Mouse (Mus musculus) T-helper 17 cell (primary cell): ENCODE measurements at regions not wholly inside any gene's neighbourhood (a gene's known extent, or its start where the extent isn't known, plus 50 kb on each side); places are given as distances from the start of the nearest gene placed in this dataset.

ENCODE experiments used
- in situ Hi-C, 2 experiments: fragments of 300-600 bp; cut with MboI, MseI; formaldehyde crosslinking; loops; 1 replicate in 1 of 2; 2 replicates in 1 of 2; pipeline ENCODE4 v1.15.1; 2025; ENCODE audit warnings: high pct_unique_total_duplicates in 2 of 2

DNA sequence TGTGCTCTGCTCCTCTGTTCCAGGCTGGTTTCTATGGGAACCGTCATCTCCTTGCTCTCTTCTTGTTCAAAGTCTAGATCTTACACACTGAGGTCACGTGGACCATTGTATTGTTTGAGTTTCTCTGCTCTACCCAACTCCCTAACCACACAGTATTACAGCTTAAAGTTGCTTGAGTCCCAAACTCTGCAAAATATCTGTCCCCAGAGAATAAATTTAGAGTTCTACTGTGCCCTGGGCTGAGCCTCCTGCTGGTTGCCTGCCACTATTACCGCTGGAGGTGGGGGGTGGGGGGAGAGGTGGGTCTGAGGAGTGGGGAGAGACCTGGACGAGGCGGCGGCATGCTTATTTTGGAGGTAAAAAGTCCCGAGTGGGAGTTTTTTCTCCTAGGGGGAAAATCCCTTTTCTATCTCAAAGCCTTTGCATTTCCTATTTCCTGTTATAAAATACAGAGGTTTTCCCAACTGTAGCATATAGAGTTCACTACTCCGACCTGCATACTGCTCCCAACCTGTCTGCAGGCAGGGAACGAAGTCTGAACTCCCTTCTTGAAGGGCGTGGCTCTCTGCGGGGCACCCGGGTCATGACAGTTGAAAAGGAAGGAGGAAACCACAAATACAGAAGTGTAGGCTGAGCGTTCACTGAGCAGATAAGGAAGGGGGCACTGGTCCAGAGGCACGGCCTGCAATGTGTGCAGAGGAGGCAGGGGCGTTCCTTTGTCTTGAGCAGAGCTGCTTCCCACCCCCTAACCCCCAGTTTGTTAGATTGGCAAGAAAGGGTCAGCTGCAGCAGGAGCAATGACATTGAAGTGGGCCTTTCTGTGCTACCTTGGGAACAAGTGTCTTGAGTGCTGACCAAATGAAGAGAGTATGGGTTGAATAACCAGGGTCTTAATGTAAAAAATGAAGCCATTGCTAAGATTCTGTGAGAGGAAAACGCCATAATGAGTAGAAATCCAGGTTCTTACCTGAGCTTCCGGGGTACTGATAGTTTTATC is 188.7 kb downstream of the Akap7 start:
- in situ Hi-C loops, result no loop called here

DNA sequence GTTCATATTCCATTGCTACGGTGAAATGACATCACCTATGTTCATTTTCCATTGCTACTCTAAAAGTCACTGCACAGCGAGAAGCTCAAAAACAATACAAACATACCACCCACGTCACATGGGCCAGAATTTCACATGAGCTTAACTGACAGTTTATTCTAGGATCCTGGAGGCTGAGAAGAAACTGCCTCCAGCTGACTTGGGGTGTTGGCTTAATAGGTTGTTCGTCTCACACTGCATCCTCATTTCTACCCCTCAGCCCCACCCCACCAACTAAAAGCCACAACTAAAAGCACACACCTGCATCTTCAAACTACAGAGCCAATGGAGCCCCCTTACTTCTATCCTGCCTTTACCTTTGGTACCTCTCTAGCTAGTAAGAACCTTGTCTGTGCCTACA is 187.0 kb upstream of the Arg1 start:
- in situ Hi-C loops, result no loop called here

DNA sequence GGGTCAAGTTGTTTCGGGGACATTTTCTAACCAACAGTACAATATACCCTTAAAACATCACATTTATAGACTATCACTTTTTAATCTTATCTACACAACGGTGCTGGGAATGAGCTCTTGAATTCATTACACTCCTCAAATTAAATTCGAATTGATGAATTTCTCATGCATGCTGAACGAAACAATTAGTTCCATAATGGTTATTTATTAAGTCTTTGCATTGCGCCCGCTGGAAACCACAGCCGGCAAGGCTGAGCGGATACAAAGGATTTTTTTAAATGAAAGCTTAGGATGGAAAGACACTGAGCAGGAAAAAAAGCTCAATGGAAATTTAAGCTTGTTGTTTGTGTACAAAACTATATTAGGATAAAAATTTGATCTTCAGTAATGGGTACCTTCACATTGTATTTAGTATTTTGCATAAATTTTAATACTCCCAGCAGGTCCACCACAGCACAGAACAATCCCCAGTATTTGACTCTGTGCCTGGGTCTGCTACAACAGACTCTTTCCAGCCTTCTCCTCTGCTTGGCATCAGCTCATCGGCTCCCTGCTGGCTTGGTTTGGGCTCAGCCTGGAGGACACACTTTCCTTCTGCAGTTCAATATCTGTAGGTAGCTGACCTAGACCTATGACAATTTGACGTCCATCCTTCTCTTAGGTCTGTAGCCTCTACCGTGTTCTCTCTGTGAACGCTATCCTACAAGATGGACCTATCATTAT is 185.3 kb upstream of the Arg1 start:
- in situ Hi-C loops, result no loop called here

DNA sequence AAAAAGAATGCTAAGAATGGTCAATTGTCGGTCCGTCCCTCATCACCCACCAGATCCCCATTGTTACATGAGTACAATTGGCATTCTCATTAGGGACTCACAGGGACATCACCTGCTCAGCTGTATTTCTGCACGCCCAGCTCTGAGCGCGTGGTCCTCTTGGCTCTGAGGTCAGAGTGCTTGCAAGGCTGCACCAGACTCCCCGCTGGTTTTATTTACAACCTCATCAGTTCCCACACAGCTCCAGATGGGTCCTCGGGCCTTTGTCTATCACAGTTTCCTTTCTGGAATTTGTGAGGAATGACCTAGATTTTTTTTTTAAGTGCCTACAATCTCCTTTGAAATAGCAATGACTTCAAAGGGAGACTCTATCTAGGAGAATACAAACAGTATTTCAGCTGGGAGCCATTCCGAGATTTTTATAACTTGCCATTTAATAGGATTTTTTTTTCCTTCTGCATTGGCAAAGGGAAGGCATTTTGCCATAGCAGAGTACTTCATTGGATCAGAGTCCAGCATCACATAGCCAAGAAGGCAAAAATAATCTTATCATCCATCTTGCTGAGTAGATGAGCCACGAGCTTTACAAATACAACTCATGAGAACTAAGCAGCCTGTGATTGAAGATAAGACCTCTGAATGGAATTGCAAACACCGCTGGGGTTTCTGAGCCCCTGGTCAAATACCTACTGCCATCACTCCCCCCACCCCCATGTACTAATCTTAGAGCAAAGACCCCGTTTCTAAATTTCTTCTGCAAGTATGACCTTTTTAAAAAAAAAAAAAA is 184.5 kb upstream of the Arg1 start:
- in situ Hi-C loops, result no loop called here

DNA sequence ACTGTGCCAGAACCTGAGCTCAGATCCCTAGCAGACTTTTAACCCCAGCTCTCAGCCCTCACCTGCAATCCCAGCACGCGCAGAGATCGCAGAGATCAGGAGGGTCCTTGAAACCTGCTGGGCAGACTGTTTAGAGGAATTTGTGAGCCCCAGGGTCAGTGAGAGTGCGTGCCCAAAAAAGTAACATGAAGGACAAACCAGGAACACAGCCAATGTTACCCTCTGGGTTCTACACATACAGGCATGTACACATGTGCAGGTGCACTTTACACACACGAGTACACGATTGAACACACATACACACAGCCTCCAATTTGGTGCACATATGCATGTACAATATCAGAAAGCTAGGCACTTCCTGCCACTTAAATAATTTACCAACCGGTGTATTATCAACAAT is 183.9 kb upstream of the Arg1 start:
- in situ Hi-C loops, result no loop called here

DNA sequence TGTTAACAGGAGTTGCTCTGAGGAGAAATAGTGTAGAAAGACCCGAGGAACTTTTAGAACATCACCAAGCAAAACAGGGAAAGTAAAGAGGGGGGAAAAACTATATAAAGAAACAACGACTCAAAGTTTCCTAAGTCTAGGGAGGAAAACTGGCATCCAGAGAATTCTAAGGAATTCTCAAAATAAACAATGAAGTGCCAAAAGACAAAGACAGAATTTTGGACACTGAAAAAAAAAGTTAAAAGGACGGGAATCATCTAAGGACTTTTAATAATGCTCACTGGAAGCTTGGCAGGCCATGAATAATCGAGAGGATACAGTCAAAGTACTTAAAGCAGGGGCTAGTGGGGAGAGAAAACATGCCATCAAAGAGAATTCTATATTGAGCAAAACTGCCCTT is 170.8 kb upstream of the Arg1 start:
- in situ Hi-C loops, result no loop called here

DNA sequence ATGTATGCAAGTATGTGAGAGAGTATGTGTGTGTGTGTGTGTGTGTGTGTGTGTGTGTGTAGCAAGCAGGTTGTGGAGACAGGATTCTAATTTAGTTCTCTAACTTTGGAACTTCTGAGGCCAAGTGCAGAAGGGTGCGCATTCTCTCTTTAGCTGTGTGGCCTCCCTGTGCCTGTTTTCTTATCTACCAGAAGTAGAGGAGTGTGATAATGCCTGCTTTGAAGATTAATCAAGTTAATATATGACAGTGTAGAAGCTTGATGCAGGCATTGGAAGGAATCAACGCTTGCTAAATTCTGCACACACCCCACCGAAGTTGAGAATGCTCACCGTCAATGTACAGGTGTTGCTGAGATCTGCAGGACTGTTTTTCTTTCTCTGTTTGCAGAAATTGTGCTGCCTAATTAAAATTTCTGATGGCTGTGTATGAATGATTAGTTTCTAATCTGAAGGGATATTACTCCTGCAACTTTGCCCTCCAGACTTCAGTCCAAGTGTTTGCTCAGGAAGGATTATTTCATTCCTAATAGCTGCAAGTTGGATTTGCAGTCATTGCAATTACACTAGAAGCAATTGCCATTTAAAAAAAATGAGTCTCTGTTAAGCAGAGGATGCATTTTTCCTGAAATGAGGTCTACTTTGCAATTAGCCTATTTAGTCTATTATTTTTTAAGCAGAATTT is 162.6 kb upstream of the Arg1 start:
- in situ Hi-C loops, result no loop called here

DNA sequence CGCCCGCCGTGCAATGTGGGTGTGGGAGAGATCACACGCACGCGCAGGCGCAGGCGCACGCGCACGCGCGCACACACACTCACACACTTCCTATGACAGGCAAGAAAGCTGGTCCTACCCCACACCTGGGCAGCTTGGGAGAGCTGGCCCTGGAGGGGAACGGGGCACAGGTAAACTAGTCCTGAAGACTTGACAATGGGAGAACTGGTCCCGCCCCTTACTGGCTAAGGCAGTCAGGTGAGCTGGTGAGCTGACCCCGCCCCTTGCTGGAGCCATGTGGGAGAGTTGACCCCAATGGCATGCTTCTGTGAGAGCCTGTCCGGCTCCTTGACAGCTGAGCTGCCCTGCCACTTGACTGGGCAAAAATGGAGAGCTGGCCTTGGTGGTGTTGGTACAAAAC is 159.5 kb upstream of the Arg1 start:
- in situ Hi-C loops, result no loop called here

DNA sequence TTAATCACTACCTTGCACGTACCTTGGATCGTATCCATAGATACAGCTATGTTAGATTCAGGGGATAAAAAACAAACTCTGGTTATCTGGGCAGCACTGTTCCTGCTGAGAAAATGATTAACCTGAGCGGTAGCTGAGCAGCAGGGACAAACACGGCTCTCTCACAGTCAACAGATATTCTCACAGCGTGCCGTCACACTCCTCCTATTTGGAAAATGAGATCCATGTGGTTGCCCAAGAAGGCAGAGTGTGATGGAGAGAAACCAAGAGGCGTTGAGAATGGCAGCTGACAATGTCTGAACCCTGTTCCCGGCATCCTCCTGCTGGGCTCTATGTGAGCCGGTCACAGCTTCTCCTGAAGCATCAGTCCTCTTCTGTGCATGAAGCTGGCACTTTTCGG is 155.6 kb upstream of the Arg1 start:
- in situ Hi-C loops, result no loop called here

DNA sequence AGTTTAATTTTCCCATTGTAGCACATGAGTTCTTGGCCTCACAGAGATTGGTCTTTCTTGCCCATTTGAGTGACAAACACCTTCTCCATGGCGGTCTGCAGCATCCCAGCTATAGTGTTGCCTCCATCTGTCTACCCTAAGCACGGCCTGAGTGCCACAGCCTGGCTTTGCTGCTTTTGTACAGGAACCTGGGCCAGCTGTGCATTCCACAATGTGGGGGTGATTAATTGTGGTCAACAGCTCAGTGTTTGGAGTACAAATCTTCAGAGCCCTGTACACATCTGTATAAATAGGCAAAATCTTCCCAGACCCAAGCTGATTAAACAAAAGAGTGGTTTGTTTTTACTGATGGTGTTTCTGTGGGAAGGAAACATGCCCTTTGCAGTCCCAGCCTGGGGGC is 145.3 kb upstream of the Arg1 start:
- in situ Hi-C loops, result no loop called here

DNA sequence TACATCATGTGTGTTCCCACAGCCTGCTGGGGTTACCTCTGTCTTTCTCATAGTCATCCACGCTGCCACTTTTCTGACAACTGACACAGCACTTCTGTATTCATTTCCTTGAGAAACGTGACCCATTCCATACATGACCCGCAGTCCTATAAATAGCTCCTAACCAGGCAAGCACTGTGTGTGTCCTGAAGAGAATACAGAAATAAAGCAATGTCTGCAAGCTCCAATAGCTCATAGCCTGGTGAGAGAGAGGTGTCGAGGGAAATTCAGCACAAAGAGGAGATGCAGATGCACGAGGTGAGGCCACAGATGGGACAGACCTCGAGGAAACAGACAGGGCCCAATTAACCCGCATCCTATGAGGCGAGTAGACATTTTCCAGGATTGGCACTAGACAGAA is 141.0 kb upstream of the Arg1 start:
- in situ Hi-C loops, result no loop called here

DNA sequence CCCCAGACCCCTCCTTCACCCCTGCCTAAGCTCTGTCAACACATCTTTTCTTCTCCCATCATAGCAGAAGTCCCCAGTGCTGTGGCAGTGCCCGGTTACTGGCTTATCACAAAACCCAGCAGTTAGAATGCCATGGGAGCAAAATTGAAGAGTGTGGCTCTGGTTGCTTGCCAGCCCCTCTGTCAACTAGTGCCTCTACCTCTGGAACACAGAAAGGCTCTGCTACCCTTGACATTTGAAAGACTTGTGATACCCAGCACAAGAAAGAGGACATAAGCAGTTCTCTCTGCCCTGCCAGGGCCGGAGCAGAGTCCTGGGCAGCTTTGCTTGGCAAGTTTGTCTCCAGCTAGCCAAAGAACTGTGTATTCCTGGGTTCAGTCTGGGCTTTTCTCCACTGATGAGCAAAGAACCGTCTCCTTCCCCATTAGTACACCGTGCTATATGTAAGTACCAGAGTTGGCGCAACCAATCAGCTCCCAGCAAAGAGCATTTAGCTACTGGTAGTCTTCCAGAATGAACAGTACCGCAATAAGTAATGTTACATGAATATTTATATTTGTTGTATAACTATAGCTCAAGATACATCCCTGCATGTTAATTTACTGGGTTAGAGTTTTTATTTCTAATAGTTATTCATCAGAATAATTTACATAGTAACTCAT is 137.5 kb upstream of the Arg1 start:
- in situ Hi-C loops, result no loop called here

DNA sequence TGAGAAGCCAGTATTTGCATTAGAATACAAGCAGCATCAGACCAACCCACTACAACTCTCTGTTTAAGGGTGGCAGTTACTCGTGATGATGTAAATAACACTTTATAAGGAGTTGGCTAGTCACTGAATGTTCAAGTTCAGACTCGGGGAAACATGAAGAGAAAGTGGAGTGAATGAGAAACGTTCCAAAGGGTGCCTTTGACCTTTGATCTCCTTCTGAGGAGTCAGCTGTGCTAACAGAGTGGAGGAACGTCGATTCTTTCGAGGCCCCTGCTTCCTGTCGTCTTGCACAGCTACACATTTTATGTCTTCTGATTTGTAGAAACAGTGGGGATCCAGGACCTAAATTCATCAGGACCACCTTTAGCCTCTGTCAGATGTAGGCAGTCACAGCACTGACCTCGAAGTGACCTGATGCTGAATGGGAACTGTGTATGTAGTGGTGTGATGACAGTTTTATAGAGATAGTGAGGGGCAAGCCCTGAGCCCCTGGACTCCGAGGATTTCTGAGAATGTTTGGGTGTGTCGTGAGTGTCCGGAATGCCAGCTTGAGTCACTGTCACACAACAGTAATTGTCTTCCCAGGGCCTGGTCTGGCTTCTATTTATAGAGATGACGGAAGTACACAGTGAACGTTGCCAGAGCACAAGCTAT is 134.2 kb upstream of the Arg1 start:
- in situ Hi-C loops, result no loop called here

DNA sequence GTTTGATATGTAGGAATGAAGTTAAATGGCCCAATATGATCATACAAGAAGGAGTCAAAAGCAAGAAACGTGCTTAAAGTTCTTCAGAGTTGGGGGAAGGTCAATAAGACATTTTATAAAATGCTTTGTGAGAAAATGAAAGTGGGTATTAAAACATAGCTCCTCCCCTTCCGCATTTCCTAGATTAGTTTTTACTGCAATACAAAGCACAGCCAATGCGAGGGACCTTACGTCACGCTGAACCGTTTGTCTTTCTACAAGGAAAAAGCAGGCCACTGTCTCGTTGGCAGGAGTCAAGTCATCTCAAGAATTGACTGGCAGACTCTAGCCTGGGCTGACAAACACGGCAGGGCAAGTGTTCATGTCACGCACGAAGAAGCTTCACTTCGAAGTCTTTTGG is 131.4 kb upstream of the Arg1 start:
- in situ Hi-C loops, result no loop called here

DNA sequence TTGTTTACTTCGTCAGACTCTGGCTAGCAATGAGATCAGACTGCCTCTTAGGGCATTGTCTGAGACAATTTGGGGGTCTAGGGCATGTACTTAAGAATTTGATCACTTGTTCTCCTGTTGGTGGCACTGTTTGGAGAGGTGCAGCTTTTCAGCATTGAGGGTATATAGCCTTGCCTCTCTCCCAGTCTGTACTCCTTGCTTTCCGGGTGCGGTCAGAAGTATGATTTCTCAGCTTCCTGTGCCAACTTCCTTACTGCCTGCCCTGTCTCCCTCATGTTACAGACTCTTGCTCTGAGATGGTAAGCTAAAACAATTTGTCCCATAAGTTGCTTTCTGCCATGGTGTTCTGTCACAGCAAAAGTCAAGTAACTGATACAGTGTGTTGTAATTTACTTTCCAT is 124.7 kb upstream of the Arg1 start:
- in situ Hi-C loops, result no loop called here

DNA sequence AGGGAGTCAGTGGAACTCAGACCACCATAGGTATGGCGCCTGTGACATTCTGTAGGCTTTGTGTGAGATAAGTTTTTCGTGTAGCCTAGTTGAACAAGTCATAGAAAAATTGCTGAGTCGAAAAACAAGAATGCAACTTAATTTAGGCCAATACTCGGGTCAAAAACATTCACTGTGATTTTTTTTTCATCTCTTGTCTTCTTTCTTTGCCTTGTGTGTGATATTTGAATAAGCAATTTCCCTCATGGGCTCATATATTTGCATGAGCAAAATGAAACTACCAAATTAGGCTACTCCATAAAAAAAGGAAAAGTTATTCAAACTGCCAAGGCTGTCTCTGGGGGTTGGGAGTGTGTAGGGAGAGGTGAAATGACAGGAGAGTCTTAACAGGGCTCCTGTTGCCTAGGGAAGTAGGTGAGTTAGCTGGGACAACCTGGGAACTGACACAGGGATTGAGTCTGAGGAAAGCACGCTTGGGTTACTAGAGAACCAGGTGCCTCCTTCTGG is 124.1 kb upstream of the Arg1 start:
- in situ Hi-C loops, result no loop called here

DNA sequence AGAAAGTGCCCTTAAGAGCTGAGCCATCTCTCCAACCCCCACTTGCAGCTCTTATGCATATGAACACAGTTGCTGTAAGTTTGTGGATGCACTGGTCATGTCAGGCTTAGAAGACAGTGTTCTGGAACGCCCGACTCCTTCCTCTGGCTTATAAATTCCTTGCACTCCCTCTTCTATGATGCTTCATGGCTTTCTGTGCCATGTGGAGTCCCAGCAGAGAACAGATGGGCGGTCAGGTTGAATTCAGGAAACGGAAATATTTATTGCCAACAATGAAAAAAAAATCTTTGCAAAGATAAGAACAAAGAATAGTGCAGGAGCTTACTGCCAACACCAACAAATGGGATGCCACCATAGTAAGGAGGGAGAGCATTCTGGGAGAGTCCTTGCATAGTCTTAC is 113.9 kb upstream of the Arg1 start:
- in situ Hi-C loops, result no loop called here

DNA sequence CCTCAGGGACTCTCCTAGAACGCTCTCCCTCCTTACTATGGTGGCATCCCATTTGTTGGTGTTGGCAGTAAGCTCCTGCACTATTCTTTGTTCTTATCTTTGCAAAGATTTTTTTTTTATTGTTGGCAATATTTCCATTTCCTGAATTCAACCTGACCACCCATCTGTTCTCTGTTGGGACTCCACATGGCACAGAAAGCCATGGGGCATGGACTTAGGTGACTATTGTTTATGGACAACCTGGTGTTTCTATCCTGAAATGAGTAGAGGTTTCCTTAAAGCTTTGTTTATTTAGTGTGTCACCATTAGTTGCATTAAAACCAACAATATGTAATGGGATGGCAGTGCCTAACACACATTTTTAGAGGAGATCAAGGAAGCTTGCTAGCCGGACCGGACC is 112.6 kb upstream of the Arg1 start:
- in situ Hi-C loops, result no loop called here

DNA sequence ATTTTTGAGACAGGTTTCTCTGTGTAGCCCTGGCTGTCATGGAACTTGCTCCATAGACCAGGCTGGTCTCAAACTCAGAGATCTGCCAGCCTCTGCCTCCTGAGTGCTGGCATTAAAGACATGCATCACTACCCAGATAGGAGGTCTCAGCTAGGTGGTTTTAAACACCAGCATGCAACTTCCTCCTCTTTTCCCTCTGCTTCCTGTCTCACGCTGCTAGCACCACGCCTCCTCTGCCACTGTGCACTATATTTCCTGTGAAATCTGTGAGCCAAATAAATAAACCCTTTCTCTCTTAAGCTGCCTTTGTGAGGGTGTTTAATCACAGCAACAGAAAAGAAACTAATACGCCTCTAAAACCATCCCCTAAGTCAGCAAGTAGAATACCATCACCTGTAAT is 109.6 kb upstream of the Arg1 start:
- in situ Hi-C loops, result no loop called here

DNA sequence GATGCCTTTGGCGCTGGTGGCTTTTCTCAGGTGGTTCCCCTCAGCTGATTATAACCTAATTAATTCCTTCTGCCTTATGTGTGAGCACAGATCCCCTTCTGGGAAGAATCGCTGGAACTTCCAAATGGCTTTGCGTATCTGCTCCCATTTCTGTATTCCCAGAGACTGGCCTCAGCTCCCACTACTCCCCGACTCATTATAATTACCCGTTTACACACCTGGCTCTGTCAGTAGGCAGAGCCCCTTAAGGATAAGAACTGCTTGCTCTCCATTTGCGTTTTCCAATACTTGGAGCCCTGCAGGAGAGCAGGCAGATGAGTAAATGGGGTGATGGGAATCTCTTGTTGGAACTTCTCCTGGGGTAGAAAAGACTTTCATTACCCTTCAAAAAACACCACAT is 108.1 kb upstream of the Arg1 start:
- in situ Hi-C loops, result no loop called here
